Mouse (Mus musculus): ENCODE measurements around the gene Fiz1. TPM values are rescaled to one million over a fixed set of nuclear protein-coding genes. Genes with fewer than 3 reads are reported as not detected.
A peak's percentile ranks its signal among the peaks of the same experiment; 100 is the strongest.

The Fiz1 gene
- total and polyA plus RNA-seq, 2 experiments from 2014 or later = 28.6 to 33.9 TPM

DNA sequence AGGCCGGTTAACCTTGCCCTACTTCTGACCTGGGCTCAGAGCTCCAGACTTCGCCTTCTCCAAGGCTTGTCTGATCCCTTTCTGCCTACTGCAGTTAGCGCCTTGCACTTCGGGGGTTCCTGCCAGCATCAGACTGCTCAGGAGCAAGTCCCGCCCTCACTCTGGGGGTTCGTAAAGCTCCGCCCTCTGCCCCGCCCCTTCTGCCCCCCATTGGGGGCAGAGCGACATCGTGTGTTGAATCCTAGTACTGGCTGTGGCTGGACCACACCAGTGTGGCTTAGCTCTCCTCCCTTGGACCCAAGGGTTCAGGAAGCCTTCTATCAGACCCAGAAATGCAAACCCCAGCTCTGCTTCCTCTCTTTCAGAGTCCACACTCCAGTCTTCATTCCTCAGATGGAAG is 50.2 kb downstream of the Fiz1 start, which contains the start of gene Sbk2:
Gene Sbk2 (minus strand): TSS at position 135 of the 400 bp plus-strand sequence.
- TF ChIP-seq CTCF (IDR thresholded peaks at IDR 0.05; ENCODE audit: low read depth) = peak; percentile 79
- Histone ChIP-seq H3K36me3 (ENCODE audit: insufficient read depth) (no peaks in the 10 kb centered on the region), H3K27me3 (ENCODE audit: insufficient read depth, low read length) (no peaks in the 10 kb centered on the region), H3K4me1 (ENCODE audit: insufficient read depth) (no peaks in the 10 kb centered on the region), H3K4me3 (ENCODE audit: low read depth, low read length) (no peak within 1 kb of the TSS), H3K4me2 (ENCODE audit: low read depth) (no peak within 1 kb of the TSS), H3K27ac (ENCODE audit: low read depth, low read length) (no peak within 1 kb of the TSS), H3K9ac (no peak within 1 kb of the TSS), H3K9me3 (ENCODE audit: low read length) (no peaks in the 10 kb centered on the region)
- DNase-seq (peak; percentile 80), ATAC-seq (peak; percentile 91)
- WGBS = 7% methylated on average over 10 of the region's 10 CpGs

DNA sequence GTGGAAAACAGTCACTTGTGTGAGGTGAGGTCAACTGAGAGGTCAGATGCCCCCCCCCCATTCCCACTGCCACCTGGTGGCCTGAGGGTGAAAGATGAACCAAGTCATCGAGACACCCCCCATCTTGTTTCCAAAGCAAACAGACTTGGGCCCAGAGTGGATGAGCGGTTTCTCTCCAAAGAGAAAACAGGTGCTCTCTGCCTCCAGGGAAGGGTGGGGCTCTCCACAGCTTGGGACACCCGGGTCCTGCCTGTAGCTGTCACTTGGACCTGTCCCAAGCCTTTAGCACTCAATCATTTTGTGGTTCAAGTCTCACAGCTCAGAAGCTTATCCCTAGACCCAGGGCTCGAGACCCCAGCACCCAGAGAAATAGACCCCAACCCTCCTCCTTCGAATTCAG is 51.0 kb downstream of the Fiz1 start:
- no peak for DNase-seq
- no peak for ATAC-seq
- 79% methylated on average over 5 of the region's 5 CpGs for whole genome bisulfite sequencing

DNA sequence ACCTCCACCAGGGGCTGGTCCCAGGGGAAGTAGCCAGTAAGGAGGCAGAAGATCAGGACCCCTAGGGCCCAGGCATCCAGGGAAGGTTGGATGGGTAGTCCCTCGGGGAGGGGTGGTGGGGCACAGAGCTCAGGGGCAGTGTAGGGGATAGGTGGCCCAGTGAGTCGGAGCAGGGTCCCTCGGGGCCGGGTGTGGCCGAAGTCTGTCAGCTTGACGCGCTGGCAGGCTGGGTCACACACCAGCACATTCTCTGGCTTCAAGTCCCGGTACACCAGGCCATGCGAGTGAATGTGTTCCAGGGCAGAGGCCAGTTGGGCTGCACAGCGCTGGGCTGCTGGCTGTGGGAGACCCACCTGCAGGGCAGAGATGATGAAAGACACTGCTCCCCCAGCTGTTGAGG is 57.1 kb downstream of the Fiz1 start:
- Histone ChIP-seq H3K9ac (no peak overlapping the region), H3K27me3 (ENCODE audit: insufficient read depth, low read length) (no peaks in the 10 kb centered on the region), H3K9me3 (ENCODE audit: low read length) (no peaks in the 10 kb centered on the region), H3K4me3 (ENCODE audit: low read depth, low read length) (no peak overlapping the region), H3K36me3 (ENCODE audit: insufficient read depth) (no peaks in the 10 kb centered on the region), H3K4me1 (ENCODE audit: insufficient read depth) (no peaks in the 10 kb centered on the region), H3K4me2 (ENCODE audit: low read depth) (no peak overlapping the region), H3K27ac (ENCODE audit: low read depth, low read length) (no peak overlapping the region)
- ATAC-seq = no peak
- 84% methylated on average over 10 of the region's 10 CpGs for WGBS
- no peak for TF ChIP-seq CTCF (IDR thresholded peaks at IDR 0.05; ENCODE audit: low read depth)
- no peak for DNase-seq

More for the DNA sequence above, 51.0 kb downstream of the Fiz1 start:
- no peak for TF ChIP-seq CTCF (IDR thresholded peaks at IDR 0.05; ENCODE audit: low read depth)
- Histone ChIP-seq H3K9me3 (ENCODE audit: low read length) (no peaks in the 10 kb centered on the region), H3K4me3 (ENCODE audit: low read depth, low read length) (no peak overlapping the region), H3K36me3 (ENCODE audit: insufficient read depth) (no peaks in the 10 kb centered on the region), H3K4me2 (ENCODE audit: low read depth) (no peak overlapping the region), H3K9ac (no peak overlapping the region), H3K27ac (ENCODE audit: low read depth, low read length) (no peak overlapping the region), H3K27me3 (ENCODE audit: insufficient read depth, low read length) (no peaks in the 10 kb centered on the region), H3K4me1 (ENCODE audit: insufficient read depth) (no peaks in the 10 kb centered on the region)

Other genes with a start within 250 kb of the Fiz1 start
- not detected in 2 replicates for gene Fam71e2, start 243.4 kb downstream of the Fiz1 start, total RNA-seq (2014; rRNA removed)
- not detected in 2 replicates for gene Fam71e2, start 243.4 kb downstream of the Fiz1 start, polyA plus RNA-seq (2015; fragmentation: Nextera tagmentation; extraction: Ambion mirVana)
- gene Il11, start 231.8 kb downstream of the Fiz1 start, total RNA-seq (2014; rRNA removed) = 1.2 and 2.6 TPM in 2 replicates
- 1.2 and 2.1 TPM in 2 replicates for gene Il11, start 231.8 kb downstream of the Fiz1 start, polyA plus RNA-seq (2015; fragmentation: Nextera tagmentation; extraction: Ambion mirVana)
- gene Tmem190, start 231.8 kb downstream of the Fiz1 start, total RNA-seq (2014; rRNA removed) = not detected in 2 replicates
- not detected in 2 replicates for gene Tmem190, start 231.8 kb downstream of the Fiz1 start, polyA plus RNA-seq (2015; fragmentation: Nextera tagmentation; extraction: Ambion mirVana)
- 7.3 and 10.1 TPM in 2 replicates for gene Tmem238, start 225.0 kb downstream of the Fiz1 start, total RNA-seq (2014; rRNA removed)
- gene Tmem238, start 225.0 kb downstream of the Fiz1 start, polyA plus RNA-seq (2015; fragmentation: Nextera tagmentation; extraction: Ambion mirVana) = 13.3 and 15.0 TPM in 2 replicates
- 161 and 191 TPM in 2 replicates for gene Rpl28, start 221.8 kb downstream of the Fiz1 start, total RNA-seq (2014; rRNA removed)
- gene Rpl28, start 221.8 kb downstream of the Fiz1 start, polyA plus RNA-seq (2015; fragmentation: Nextera tagmentation; extraction: Ambion mirVana) = 313 and 332 TPM in 2 replicates
- 300 and 347 TPM in 2 replicates for gene Ube2s, start 202.1 kb downstream of the Fiz1 start, total RNA-seq (2014; rRNA removed)
- 232 and 259 TPM in 2 replicates for gene Ube2s, start 202.1 kb downstream of the Fiz1 start, polyA plus RNA-seq (2015; fragmentation: Nextera tagmentation; extraction: Ambion mirVana)
- gene Shisa7, start 170.0 kb downstream of the Fiz1 start, total RNA-seq (2014; rRNA removed) = 52.4 and 66.6 TPM in 2 replicates
- 6.8 and 9.4 TPM in 2 replicates for gene Shisa7, start 170.0 kb downstream of the Fiz1 start, polyA plus RNA-seq (2015; fragmentation: Nextera tagmentation; extraction: Ambion mirVana)
- gene Isoc2b, start 144.4 kb downstream of the Fiz1 start, total RNA-seq (2014; rRNA removed) = 2.5 and 6.6 TPM in 2 replicates
- 3.5 and 3.7 TPM in 2 replicates for gene Isoc2b, start 144.4 kb downstream of the Fiz1 start, polyA plus RNA-seq (2015; fragmentation: Nextera tagmentation; extraction: Ambion mirVana)
- gene Isoc2a, start 137.5 kb downstream of the Fiz1 start, total RNA-seq (2014; rRNA removed) = 4.8 and 4.9 TPM in 2 replicates
- gene Isoc2a, start 137.5 kb downstream of the Fiz1 start, polyA plus RNA-seq (2015; fragmentation: Nextera tagmentation; extraction: Ambion mirVana) = 0.26 and 0.39 TPM in 2 replicates
- 0.48 and 0.85 TPM in 2 replicates for gene Gm36210, start 108.2 kb downstream of the Fiz1 start, total RNA-seq (2014; rRNA removed)
- gene Gm36210, start 108.2 kb downstream of the Fiz1 start, polyA plus RNA-seq (2015; fragmentation: Nextera tagmentation; extraction: Ambion mirVana) = 0.29 and 0.47 TPM in 2 replicates
- gene Zfp628, start 99.5 kb downstream of the Fiz1 start, total RNA-seq (2014; rRNA removed) = 5.4 and 9.2 TPM in 2 replicates
- gene Zfp628, start 99.5 kb downstream of the Fiz1 start, polyA plus RNA-seq (2015; fragmentation: Nextera tagmentation; extraction: Ambion mirVana) = 5.8 and 6.0 TPM in 2 replicates
- gene Nat14, start 92.7 kb downstream of the Fiz1 start, total RNA-seq (2014; rRNA removed) = 45.5 and 69.9 TPM in 2 replicates
- gene Nat14, start 92.7 kb downstream of the Fiz1 start, polyA plus RNA-seq (2015; fragmentation: Nextera tagmentation; extraction: Ambion mirVana) = 20.5 and 54.3 TPM in 2 replicates
- 0.54 and 1.7 TPM in 2 replicates for gene Ssc5d, start 88.9 kb downstream of the Fiz1 start, total RNA-seq (2014; rRNA removed)
- gene Ssc5d, start 88.9 kb downstream of the Fiz1 start, polyA plus RNA-seq (2015; fragmentation: Nextera tagmentation; extraction: Ambion mirVana) = 0.51 and 0.63 TPM in 2 replicates
- gene Sbk2, start 50.3 kb downstream of the Fiz1 start, total RNA-seq (2014; rRNA removed) = not detected in 2 replicates
- gene Sbk2, start 50.3 kb downstream of the Fiz1 start, polyA plus RNA-seq (2015; fragmentation: Nextera tagmentation; extraction: Ambion mirVana) = not detected in 2 replicates
- 0.23 and 0.76 TPM in 2 replicates for gene Sbk3, start 43.5 kb downstream of the Fiz1 start, total RNA-seq (2014; rRNA removed)
- 0.39 and 0.76 TPM in 2 replicates for gene Sbk3, start 43.5 kb downstream of the Fiz1 start, polyA plus RNA-seq (2015; fragmentation: Nextera tagmentation; extraction: Ambion mirVana)
- 34.6 and 34.7 TPM in 2 replicates for gene Zfp579, start 18.5 kb downstream of the Fiz1 start, total RNA-seq (2014; rRNA removed)
- gene Zfp579, start 18.5 kb downstream of the Fiz1 start, polyA plus RNA-seq (2015; fragmentation: Nextera tagmentation; extraction: Ambion mirVana) = 36.7 and 42.6 TPM in 2 replicates
- gene Zfp524, start 282 bp downstream of the Fiz1 start, total RNA-seq (2014; rRNA removed) = 4.6 and 6.4 TPM in 2 replicates
- gene Zfp524, start 282 bp downstream of the Fiz1 start, polyA plus RNA-seq (2015; fragmentation: Nextera tagmentation; extraction: Ambion mirVana) = 5.0 and 5.3 TPM in 2 replicates
- not detected in 2 replicates for gene Gm44973, start 799 bp upstream of the Fiz1 start, total RNA-seq (2014; rRNA removed)
- 3.1 TPM in 2 replicates for gene Gm44973, start 799 bp upstream of the Fiz1 start, polyA plus RNA-seq (2015; fragmentation: Nextera tagmentation; extraction: Ambion mirVana)
- 27.3 and 33.3 TPM in 2 replicates for gene Zfp865, start 5.7 kb upstream of the Fiz1 start, total RNA-seq (2014; rRNA removed)
- 5.6 and 5.8 TPM in 2 replicates for gene Zfp865, start 5.7 kb upstream of the Fiz1 start, polyA plus RNA-seq (2015; fragmentation: Nextera tagmentation; extraction: Ambion mirVana)
- gene Ccdc106, start 5.9 kb upstream of the Fiz1 start, total RNA-seq (2014; rRNA removed) = 70.7 and 104 TPM in 2 replicates
- gene Ccdc106, start 5.9 kb upstream of the Fiz1 start, polyA plus RNA-seq (2015; fragmentation: Nextera tagmentation; extraction: Ambion mirVana) = 69.7 and 79.8 TPM in 2 replicates
- gene 4632433K11Rik, start 19.4 kb upstream of the Fiz1 start, total RNA-seq (2014; rRNA removed) = 0.24 TPM in 1 of 2 replicates, not detected in the other
- gene 4632433K11Rik, start 19.4 kb upstream of the Fiz1 start, polyA plus RNA-seq (2015; fragmentation: Nextera tagmentation; extraction: Ambion mirVana) = not detected in 2 replicates
- gene Zfp784, start 23.7 kb upstream of the Fiz1 start, total RNA-seq (2014; rRNA removed) = 5.2 and 5.6 TPM in 2 replicates
- 4.1 and 5.0 TPM in 2 replicates for gene Zfp784, start 23.7 kb upstream of the Fiz1 start, polyA plus RNA-seq (2015; fragmentation: Nextera tagmentation; extraction: Ambion mirVana)
- 26.2 and 42.1 TPM in 2 replicates for gene Zfp580, start 36.8 kb upstream of the Fiz1 start, total RNA-seq (2014; rRNA removed)
- 132 and 135 TPM in 2 replicates for gene Zfp580, start 36.8 kb upstream of the Fiz1 start, polyA plus RNA-seq (2015; fragmentation: Nextera tagmentation; extraction: Ambion mirVana)
- 179 and 184 TPM in 2 replicates for gene U2af2, start 47.4 kb upstream of the Fiz1 start, total RNA-seq (2014; rRNA removed)
- 92.7 and 101 TPM in 2 replicates for gene U2af2, start 47.4 kb upstream of the Fiz1 start, polyA plus RNA-seq (2015; fragmentation: Nextera tagmentation; extraction: Ambion mirVana)
- gene Epn1, start 65.5 kb upstream of the Fiz1 start, total RNA-seq (2014; rRNA removed) = 341 and 347 TPM in 2 replicates
- gene Epn1, start 65.5 kb upstream of the Fiz1 start, polyA plus RNA-seq (2015; fragmentation: Nextera tagmentation; extraction: Ambion mirVana) = 126 and 127 TPM in 2 replicates
- not detected in 2 replicates for gene Rfpl4, start 102.3 kb upstream of the Fiz1 start, total RNA-seq (2014; rRNA removed)
- gene Rfpl4, start 102.3 kb upstream of the Fiz1 start, polyA plus RNA-seq (2015; fragmentation: Nextera tagmentation; extraction: Ambion mirVana) = not detected in 2 replicates
- 0.15 and 0.24 TPM in 2 replicates for gene Rasl2-9, start 111.3 kb upstream of the Fiz1 start, total RNA-seq (2014; rRNA removed)
- 0.47 and 0.65 TPM in 2 replicates for gene Rasl2-9, start 111.3 kb upstream of the Fiz1 start, polyA plus RNA-seq (2015; fragmentation: Nextera tagmentation; extraction: Ambion mirVana)
- 0.08 TPM in 1 of 2 replicates, not detected in the other for gene Vmn1r55, start 135.0 kb upstream of the Fiz1 start, total RNA-seq (2014; rRNA removed)
- gene Vmn1r55, start 135.0 kb upstream of the Fiz1 start, polyA plus RNA-seq (2015; fragmentation: Nextera tagmentation; extraction: Ambion mirVana) = not detected in 2 replicates
- gene Vmn1r56, start 182.1 kb upstream of the Fiz1 start, total RNA-seq (2014; rRNA removed) = not detected in 2 replicates
- not detected in 2 replicates for gene Vmn1r56, start 182.1 kb upstream of the Fiz1 start, polyA plus RNA-seq (2015; fragmentation: Nextera tagmentation; extraction: Ambion mirVana)
- gene Vmn1r57, start 203.8 kb upstream of the Fiz1 start, total RNA-seq (2014; rRNA removed) = not detected in 2 replicates
- gene Vmn1r57, start 203.8 kb upstream of the Fiz1 start, polyA plus RNA-seq (2015; fragmentation: Nextera tagmentation; extraction: Ambion mirVana) = not detected in 2 replicates

All from forebrain, postnatal 0 days (tissue).